Mouse (Mus musculus): ENCODE results near the gene Slc39a11.

DNA sequence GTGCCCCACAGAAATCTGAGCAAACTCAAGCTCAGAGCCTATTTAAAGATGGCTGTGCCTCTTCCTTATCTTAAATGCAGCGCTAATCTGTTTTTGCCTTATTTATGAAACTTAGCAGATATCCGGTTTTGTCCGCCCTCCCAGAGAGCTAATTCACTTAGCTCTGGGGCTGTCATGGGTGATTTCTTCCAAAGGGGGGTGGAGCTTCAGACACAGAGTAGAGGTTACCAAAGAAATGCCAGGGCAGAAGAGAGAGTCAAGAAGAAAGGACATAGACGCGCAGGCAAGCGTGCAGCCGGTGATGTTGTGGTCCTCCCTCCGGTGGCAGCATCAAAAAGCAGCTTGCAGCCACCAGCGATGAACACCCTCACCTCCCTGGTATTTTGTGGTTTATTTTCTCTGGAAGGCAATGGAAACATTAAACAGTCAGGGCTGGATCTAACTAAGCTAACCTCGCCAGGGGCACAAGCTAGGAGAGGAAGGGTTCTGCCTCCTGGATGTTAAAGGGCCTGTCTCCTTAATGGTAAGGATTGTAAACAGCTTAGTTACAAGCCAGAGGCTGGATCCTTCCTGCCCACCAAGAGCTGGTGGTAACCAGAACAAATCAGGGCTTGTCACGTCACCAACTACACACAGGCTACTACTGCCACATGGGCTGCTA, 103.5 kb downstream of the Slc39a11 start:
- no peak for TF ChIP-seq CTCF (IDR thresholded peaks at IDR 0.05; ENCODE audit: low read depth, low read length)
- TF ChIP-seq GATA1 (IDR thresholded peaks at IDR 0.05; ENCODE audit: borderline replicate concordance, low read length): no peak
